Mouse (Mus musculus) lung, embryonic 15.5 days (tissue): Measurements from ENCODE around the gene Sorcs3. TPM values are rescaled to one million over a fixed set of nuclear protein-coding genes. Genes with fewer than 3 reads are reported as not detected.

Experiments used
- ATAC-seq: fragments of 200-750 bp; cut with Nextera tagmentation; 2 replicates; pipeline ENCODE4 v1.8.0; 2017; ENCODE audit warnings: moderate number of reproducible peaks, borderline replicate concordance; ENCODE audit not compliant: low FRiP score, low TSS enrichment; ENCODE audit errors: extremely low read depth
- H3K27ac ChIP-seq: fragments of 300-500 bp; sonication (generic); 2 replicates; pipeline ENCODE4 v1.5.1; 2015; ENCODE audit warnings: moderate library complexity, mild to moderate bottlenecking, inconsistent platforms
- H3K27me3 ChIP-seq: fragments of 300-500 bp; sonication (generic); 2 replicates; pipeline ENCODE4 v1.6.1; 2015; ENCODE audit warnings: inconsistent platforms
- H3K36me3 ChIP-seq: fragments of 300-500 bp; sonication (generic); 2 replicates; pipeline ENCODE4 v1.6.1; 2015; ENCODE audit warnings: inconsistent platforms
- H3K4me1 ChIP-seq: fragments of 300-500 bp; sonication (generic); 2 replicates; pipeline ENCODE4 v1.6.1; 2015; ENCODE audit warnings: inconsistent platforms
- H3K4me2 ChIP-seq: fragments of 300-500 bp; sonication (generic); 2 replicates; pipeline ENCODE4 v1.6.1; 2015; ENCODE audit warnings: inconsistent platforms, mild to moderate bottlenecking, moderate library complexity
- H3K4me3 ChIP-seq: fragments of 300-500 bp; sonication (generic); 2 replicates; pipeline ENCODE4 v1.5.1; 2015; ENCODE audit warnings: mild to moderate bottlenecking, inconsistent platforms
- H3K9ac ChIP-seq: fragments of 300-500 bp; sonication (generic); 2 replicates; pipeline ENCODE4 v1.6.1; 2015; ENCODE audit warnings: inconsistent platforms
- H3K9me3 ChIP-seq: fragments of 300-500 bp; sonication (generic); 2 replicates; pipeline ENCODE4 v1.6.1; 2016; ENCODE audit warnings: inconsistent platforms
- WGBS: fragments of 180-500 bp; shearing (Covaris S2); methylation state at CpG from one replicate; pipeline ENCODE4 v1.1.7; 2015; 5-methylcytosine and 5-hydroxymethylcytosine counted together
- polyA plus RNA-seq: library from polyadenylated mRNA; unstranded; fragments of >200 nt; fragmentation: Nextera tagmentation; extraction: Ambion mirVana; gene quantifications from 2 replicates; pipeline ENCODE4 v1.2.1, GENCODE M21; 2015

Gene Sorcs3
- polyA plus RNA-seq = 0.25 and 0.29 TPM in 2 replicates

DNA sequence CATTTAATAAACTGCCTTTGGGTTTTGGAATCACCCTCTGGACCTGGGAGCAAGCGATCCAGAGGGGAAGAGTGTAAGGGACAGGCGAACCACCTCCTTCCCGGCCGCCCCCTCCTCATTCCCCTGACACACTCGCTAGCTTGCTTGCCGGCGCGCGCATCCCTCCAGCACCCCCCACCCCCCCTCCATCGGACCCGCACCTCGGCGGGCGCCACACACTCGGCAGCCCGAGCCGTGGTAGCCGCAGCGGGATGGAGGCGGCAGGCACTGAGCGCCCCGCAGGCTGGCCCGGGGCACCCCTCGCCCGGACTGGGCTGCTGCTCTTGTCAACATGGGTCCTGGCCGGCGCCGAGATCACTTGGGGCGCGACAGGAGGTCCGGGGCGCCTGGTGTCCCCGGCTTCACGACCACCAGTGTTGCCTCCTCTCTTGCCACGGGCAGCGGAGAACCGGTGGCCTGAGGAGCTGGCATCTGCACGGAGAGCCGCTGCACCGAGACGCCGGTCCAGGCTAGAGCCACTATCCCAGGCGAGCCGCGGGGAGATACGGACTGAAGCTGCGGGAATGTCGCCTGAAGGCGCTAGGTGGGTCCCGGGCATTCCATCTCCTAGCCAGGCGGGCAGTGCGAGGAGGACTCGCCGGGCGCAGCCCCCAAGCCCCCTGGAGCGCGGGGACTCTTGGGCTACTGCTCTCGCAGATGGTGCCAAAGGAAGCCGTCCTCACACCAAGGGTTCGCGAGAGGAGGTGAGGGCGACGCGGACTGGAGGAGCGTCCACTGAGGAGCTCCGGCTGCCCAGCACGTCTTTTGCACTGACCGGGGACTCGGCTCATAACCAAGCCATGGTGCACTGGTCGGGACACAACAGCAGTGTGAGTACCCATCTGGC lies at the start of gene Sorcs3:
Gene Sorcs3 (plus strand): TSS at position 97 of the 886 bp plus-strand sequence.
- under 1% methylated on average over 70 of the region's 70 CpGs for WGBS
- ATAC-seq = 0 out of 2 replicates have a peak, but pooled peaks have one; percentile 32
- Histone ChIP-seq H3K4me3 (peak within 1 kb of the TSS; percentile 43), H3K27me3 (peaks cover 72% of the 10 kb centered on the region), H3K9ac (0 out of 2 replicates have a peak within 1 kb of the TSS, but pooled peaks have one; percentile 2), H3K4me2 (peak within 1 kb of the TSS; percentile 91), H3K4me1 (peaks cover 21% of the 10 kb centered on the region; the same call in 1 of the 2 replicates), H3K9me3 (no peaks in the 10 kb centered on the region), H3K36me3 (no peaks in the 10 kb centered on the region), H3K27ac (no peak within 1 kb of the TSS)

GRCm38 (mm10) chr19:48165341-48165740 lies 40.5 kb upstream of the Sorcs3 start:
- WGBS = 75% methylated on average over 3 of the region's 3 CpGs
- Histone ChIP-seq H3K4me2 (no peak overlapping the region), H3K27me3 (no peaks in the 10 kb centered on the region), H3K4me3 (no peak overlapping the region), H3K9me3 (no peaks in the 10 kb centered on the region), H3K36me3 (no peaks in the 10 kb centered on the region), H3K4me1 (no peaks in the 10 kb centered on the region), H3K27ac (no peak overlapping the region), H3K9ac (no peak overlapping the region)
- ATAC-seq = no peak

- Histone ChIP-seq H3K36me3 (no peaks in the 10 kb centered on the region), H3K9ac (no peak overlapping the region), H3K27me3 (no peaks in the 10 kb centered on the region), H3K27ac (no peak overlapping the region), H3K9me3 (no peaks in the 10 kb centered on the region), H3K4me2 (no peak overlapping the region), H3K4me3 (no peak overlapping the region), H3K4me1 (no peaks in the 10 kb centered on the region)
- ATAC-seq = no peak
- WGBS = 18% methylated on average over 1 of the region's 1 CpGs
These were observed 38.7 kb upstream of the Sorcs3 start for GRCm38 (mm10) chr19:48167110-48167509.

GRCm38 (mm10) chr19:48168284-48168683 lies 37.5 kb upstream of the Sorcs3 start:
- H3K27me3 ChIP-seq = no peaks in the 10 kb centered on the region
- H3K27ac ChIP-seq = no peak overlapping the region
- ATAC-seq = no peak
- no peak overlapping the region for H3K9ac ChIP-seq
- H3K4me1 ChIP-seq = no peaks in the 10 kb centered on the region
- H3K36me3 ChIP-seq = no peaks in the 10 kb centered on the region
- H3K9me3 ChIP-seq = no peaks in the 10 kb centered on the region
- no peak overlapping the region for H3K4me2 ChIP-seq
- 53% methylated on average over 5 of the region's 5 CpGs for whole genome bisulfite sequencing
- no peak overlapping the region for H3K4me3 ChIP-seq

DNA sequence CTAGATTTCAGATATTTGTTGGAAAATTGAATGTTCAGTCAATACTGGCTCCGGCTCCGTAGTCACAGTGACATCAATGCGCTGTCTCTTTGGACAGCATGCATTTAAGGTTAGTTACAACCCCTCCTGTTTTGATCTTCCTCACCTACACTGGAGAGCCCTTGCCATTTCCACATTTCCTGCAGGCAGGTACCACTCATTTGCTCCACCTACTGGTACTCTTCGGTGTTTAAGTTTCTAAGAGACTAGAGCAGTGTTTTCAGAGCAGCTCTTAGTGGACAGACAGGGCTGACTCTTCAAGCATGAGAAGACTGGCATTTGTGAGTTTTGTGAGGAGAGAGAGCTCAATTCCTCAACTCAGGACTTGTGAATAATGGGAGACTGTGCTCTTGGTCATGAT lies 31.1 kb upstream of the Sorcs3 start:
- H3K4me2 ChIP-seq = no peak overlapping the region
- ATAC-seq = no peak
- no peak overlapping the region for H3K4me3 ChIP-seq
- no peaks in the 10 kb centered on the region for H3K27me3 ChIP-seq
- H3K36me3 ChIP-seq = no peaks in the 10 kb centered on the region
- H3K9me3 ChIP-seq = no peaks in the 10 kb centered on the region
- H3K4me1 ChIP-seq = no peaks in the 10 kb centered on the region
- H3K9ac ChIP-seq = no peak overlapping the region
- H3K27ac ChIP-seq = no peak overlapping the region
- WGBS = 60% methylated on average over 4 of the region's 4 CpGs

GRCm38 (mm10) chr19:48203928-48204470 lies 1.8 kb upstream of the Sorcs3 start:
- H3K4me1 ChIP-seq = peaks cover 21% of the 10 kb centered on the region; the same call in 1 of the 2 replicates
- H3K9ac ChIP-seq = no peak overlapping the region
- H3K9me3 ChIP-seq = no peaks in the 10 kb centered on the region
- H3K27ac ChIP-seq = no peak overlapping the region
- 3% methylated on average over 22 of the region's 22 CpGs for WGBS
- H3K4me3 ChIP-seq = no peak overlapping the region
- ATAC-seq = no peak
- H3K27me3 ChIP-seq = peaks cover 62% of the 10 kb centered on the region
- H3K36me3 ChIP-seq = no peaks in the 10 kb centered on the region
- H3K4me2 ChIP-seq = peak overlapping the region; percentile 91

GRCm38 (mm10) chr19:48204476-48204875 lies 1.3 kb upstream of the Sorcs3 start:
- Histone ChIP-seq H3K4me2 (peak overlapping the region; percentile 91), H3K4me1 (peaks cover 21% of the 10 kb centered on the region; the same call in 1 of the 2 replicates), H3K27me3 (peaks cover 67% of the 10 kb centered on the region), H3K36me3 (no peaks in the 10 kb centered on the region), H3K27ac (no peak overlapping the region), H3K9ac (no peak overlapping the region), H3K4me3 (peak overlapping the region; percentile 43), H3K9me3 (no peaks in the 10 kb centered on the region)
- no peak for ATAC-seq
- 2% methylated on average over 8 of the region's 8 CpGs for WGBS

- Histone ChIP-seq H3K36me3 (no peaks in the 10 kb centered on the region), H3K9me3 (no peaks in the 10 kb centered on the region), H3K4me1 (peaks cover 21% of the 10 kb centered on the region; the same call in 1 of the 2 replicates), H3K27me3 (peaks cover 72% of the 10 kb centered on the region), H3K4me2 (peak overlapping the region; percentile 91), H3K4me3 (peak overlapping the region; percentile 43), H3K27ac (no peak overlapping the region), H3K9ac (no peak overlapping the region)
- peak; percentile 36; the same call in 1 of the 2 replicates for ATAC-seq
- 1% methylated on average over 51 of the region's 62 CpGs for WGBS
These were observed 698 bp upstream of the Sorcs3 start for GRCm38 (mm10) chr19:48204892-48205761.

GRCm38 (mm10) chr19:48206861-48207730 lies 1.3 kb downstream of the Sorcs3 start:
- WGBS = 3% methylated on average over 21 of the region's 21 CpGs
- peaks cover 72% of the 10 kb centered on the region for H3K27me3 ChIP-seq
- peaks cover 21% of the 10 kb centered on the region; the same call in 1 of the 2 replicates for H3K4me1 ChIP-seq
- peak overlapping the region; percentile 91 for H3K4me2 ChIP-seq
- H3K9me3 ChIP-seq = no peaks in the 10 kb centered on the region
- no peak for ATAC-seq
- no peak overlapping the region for H3K27ac ChIP-seq
- H3K9ac ChIP-seq = no peak overlapping the region
- H3K36me3 ChIP-seq = no peaks in the 10 kb centered on the region
- no peak overlapping the region for H3K4me3 ChIP-seq

DNA sequence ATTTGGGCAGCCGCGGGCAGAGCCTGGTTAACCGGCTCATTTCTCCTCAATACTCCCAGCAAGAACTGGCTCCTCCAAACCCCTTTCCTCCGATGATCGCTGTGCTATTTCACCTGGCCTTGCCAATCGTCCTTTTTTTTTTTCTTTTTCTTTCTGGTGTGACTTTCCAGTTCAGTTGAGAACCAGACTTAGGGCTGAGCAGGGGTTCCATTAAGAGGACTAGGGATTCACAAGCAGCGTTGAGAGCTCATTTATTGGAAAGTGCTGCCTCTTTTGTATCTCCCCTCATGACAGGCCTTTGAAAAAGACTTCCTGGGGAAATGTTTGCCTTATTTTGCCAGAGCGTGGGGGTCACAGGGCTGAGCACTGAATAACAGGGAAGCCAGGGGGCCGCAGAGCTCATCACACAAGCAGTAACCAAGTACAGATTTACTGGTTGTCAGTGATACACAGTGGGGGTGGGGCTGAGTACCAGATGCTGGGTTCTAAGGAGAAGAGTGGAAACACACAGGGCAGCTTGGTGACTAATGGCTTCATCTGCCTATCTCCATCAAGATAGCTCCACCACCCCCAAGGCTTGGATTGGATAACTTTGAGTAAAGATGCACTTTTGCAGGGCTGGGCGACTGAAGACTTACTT lies 2.0 kb downstream of the Sorcs3 start:
- no peak overlapping the region for H3K4me2 ChIP-seq

More for the DNA sequence above, 2.0 kb downstream of the Sorcs3 start:
- no peak for ATAC-seq
- Histone ChIP-seq H3K4me1 (peaks cover 21% of the 10 kb centered on the region; the same call in 1 of the 2 replicates), H3K9me3 (no peaks in the 10 kb centered on the region), H3K4me3 (no peak overlapping the region), H3K27me3 (peaks cover 71% of the 10 kb centered on the region), H3K9ac (no peak overlapping the region), H3K36me3 (no peaks in the 10 kb centered on the region), H3K27ac (no peak overlapping the region)
- WGBS = 10% methylated on average over 10 of the region's 10 CpGs
